Mouse (Mus musculus): ENCODE results near the gene Atp4a.

Gene Atp4a

GRCm38 (mm10) chr7:30711942-30712341 is at the start of gene Atp4a:
TSS of gene Atp4a (plus strand) at chr7:30712209.
- no peak for DNase-seq (ENCODE audit: low spot score in 2 of 2)

- peak; percentile 77 to 92 for DNase-seq (ENCODE audit: low spot score in 2 of 2)
Observed at GRCm38 (mm10) chr7:30664529-30665200, 47.3 kb upstream of the Atp4a start, which contains the start of gene Haus5. TSS of gene Haus5 (minus strand) at chr7:30664994.

GRCm38 (mm10) chr7:30665321-30665720 is 46.7 kb upstream of the Atp4a start:
- no peak for DNase-seq (ENCODE audit: low spot score in 2 of 2)

- no peak for DNase-seq (ENCODE audit: low spot score in 2 of 2)
Observed at GRCm38 (mm10) chr7:30669229-30669628, 42.8 kb upstream of the Atp4a start.

- DNase-seq (ENCODE audit: low spot score in 2 of 2) = no peak
Observed at GRCm38 (mm10) chr7:30671480-30671879, 40.5 kb upstream of the Atp4a start, which contains the start of gene Pmis2. TSS of gene Pmis2 (minus strand) at chr7:30671605.

GRCm38 (mm10) chr7:30678263-30678975 is 33.6 kb upstream of the Atp4a start:
- no peak for DNase-seq (ENCODE audit: low spot score in 2 of 2)

DNA sequence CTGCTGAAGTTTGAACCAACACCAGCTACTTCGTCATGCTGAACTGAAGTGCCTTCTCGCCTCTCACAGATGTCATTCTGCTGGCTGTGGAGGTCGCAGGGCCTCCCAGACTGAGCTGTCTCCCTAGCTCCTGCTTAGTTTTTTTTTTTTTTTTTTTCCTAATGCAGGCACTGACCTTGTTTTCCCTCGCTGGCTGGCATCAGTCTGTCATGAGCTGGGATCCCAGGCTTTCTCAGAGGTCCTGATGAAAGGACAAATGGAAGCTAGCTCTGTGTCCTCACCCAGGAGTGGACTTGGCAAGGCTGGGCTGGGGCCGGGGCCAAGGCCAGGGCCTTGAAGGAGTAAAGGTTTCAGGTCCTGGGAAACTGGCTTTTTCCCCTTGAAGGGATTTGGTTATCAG is 30.1 kb upstream of the Atp4a start:
- peak in 1 of 2 experiments; percentile 32 for DNase-seq (ENCODE audit: low spot score in 2 of 2)

DNA sequence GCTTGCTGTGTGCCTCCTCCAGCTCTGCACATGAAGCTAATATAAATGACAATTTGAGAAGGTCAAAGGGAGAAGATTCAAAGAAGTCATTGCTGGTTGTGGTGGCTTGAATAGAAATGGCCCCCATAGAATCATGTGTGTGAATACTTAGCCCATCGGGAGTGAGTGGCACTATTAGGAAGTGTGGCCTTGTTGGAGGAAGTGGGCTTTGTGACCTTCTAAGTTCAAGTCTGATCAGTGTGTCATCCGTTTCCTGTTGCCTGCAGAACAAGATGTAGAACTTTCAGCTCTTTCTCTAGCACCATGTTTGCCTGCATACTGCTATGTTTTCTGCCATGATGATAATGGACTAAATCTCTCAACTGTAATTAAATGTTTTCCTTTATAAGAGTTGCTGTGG is 28.6 kb upstream of the Atp4a start:
- DNase-seq (ENCODE audit: low spot score in 2 of 2) = no peak

DNA sequence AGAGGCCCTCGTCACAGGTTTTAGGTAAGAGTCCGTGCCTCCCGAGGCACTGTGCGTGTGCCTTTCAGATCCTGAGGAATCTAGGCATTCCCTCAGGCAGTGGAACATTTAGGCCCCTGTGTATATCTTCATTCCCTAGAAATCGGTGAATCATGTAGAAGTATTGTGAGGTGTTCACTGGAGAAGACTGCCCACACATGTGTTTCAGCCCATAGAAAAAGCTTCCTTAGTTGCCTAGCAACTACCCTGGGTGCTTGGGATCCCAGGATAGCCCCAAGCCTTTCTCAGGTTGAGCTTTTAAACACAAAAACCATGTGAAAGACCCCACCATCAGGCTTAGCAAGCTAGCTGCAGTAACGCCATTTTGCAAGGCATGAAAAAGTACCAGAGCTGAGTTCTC is 23.7 kb upstream of the Atp4a start:
- no peak for DNase-seq (ENCODE audit: low spot score in 2 of 2)

DNA sequence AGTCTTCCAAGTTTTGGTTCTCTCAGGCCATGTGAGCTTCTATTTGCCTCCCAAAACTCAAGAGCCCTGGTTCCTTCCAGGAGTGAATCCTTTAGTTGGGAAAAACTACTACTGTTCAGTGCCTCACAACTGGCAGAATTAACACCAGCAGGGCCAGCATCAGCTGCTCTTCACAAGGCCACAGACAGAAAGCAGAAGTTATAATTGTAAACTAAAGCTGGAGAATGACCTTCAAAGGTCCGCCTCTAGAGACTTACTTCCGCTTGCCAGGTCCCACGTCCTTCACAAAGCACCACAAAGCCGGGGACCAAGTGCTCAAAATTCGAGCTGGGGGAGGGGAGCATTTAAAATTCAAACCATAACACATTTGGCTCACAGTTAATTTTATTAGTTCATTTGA is 13.9 kb upstream of the Atp4a start:
- DNase-seq (ENCODE audit: low spot score in 2 of 2) = no peak

DNA sequence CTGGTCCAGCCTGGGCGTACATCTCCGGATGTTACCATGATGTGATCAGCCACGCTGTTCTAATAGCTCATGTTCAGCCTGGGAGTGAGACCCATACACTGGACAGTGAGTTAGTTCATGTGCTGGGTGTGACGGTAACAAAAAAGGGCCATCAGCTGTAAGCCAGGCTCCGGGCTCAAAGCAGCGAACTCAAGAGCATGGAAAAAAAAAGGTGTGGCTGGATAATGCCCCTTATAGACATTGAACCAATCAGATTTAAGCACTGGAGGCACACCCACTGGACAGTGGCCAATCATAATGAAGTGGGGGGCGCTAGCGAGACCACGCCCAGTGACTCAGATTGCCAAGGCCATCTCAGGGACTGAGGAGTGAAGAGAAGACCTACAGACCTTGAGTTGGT is 13.4 kb upstream of the Atp4a start, which contains the start of gene 2200002J24Rik:
TSS of gene 2200002J24Rik (plus strand) at position 338 of the 400 bp plus-strand sequence.
- DNase-seq (ENCODE audit: low spot score in 2 of 2) = peak in 1 of 2 experiments; percentile 62

GRCm38 (mm10) chr7:30706214-30706882 is 5.7 kb upstream of the Atp4a start:
- DNase-seq (ENCODE audit: low spot score in 2 of 2) = no peak

GRCm38 (mm10) chr7:30707441-30707840 is 4.6 kb upstream of the Atp4a start:
- no peak for DNase-seq (ENCODE audit: low spot score in 2 of 2)

DNA sequence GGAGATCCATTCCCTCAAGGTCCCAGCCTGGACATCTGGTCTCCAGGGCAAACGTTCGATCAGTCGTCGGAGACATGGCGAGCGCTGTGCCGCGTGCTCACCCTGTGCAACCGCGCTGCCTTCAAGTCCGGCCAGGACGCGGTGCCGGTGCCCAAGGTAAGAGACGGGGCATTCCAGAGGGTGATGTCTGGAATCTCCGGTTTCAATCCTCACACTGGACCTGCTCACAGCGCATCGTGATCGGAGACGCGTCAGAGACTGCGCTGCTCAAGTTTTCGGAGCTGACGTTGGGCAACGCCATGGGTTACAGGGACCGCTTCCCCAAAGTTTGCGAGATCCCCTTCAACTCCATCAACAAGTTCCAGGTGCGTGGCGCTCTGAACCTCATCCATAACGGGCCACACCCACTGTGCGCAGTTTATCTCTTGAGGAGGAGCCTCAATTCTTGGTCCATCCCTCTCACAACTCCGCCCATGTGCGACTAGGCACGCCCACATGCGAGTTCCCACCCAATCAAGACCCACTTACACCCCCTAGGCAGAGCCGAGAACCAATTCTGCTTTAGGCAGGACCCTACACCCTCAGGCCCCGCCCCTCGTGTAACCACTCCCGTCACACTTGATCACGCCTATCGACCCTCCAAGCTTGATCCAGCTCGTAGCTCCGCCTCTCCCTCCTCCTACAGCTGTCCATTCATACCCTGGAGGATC is 5.2 kb downstream of the Atp4a start:
- DNase-seq (ENCODE audit: low spot score in 2 of 2) = peak; percentile 67 to 72

DNA sequence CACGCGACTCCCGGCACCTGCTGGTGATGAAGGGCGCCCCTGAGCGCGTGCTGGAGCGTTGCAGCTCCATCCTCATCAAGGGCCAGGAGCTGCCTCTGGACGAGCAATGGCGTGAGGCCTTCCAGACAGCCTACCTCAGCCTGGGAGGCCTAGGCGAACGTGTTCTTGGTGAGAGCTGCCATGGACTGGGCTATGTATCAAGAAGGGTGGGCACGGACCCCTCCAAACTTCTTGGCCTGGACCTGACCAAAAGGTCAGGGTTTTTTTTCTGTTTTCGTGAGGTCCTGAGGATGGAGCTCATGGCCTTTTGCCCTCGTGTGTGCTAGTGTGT is 5.7 kb downstream of the Atp4a start:
- no peak for DNase-seq (ENCODE audit: low spot score in 2 of 2)

GRCm38 (mm10) chr7:30719669-30720068 is 7.7 kb downstream of the Atp4a start:
- no peak for DNase-seq (ENCODE audit: low spot score in 2 of 2)

- no peak for DNase-seq (ENCODE audit: low spot score in 2 of 2)
Observed at GRCm38 (mm10) chr7:30721286-30721685, 9.3 kb downstream of the Atp4a start.

GRCm38 (mm10) chr7:30723274-30723953 is 11.4 kb downstream of the Atp4a start:
- no peak for DNase-seq (ENCODE audit: low spot score in 2 of 2)

- no peak for DNase-seq (ENCODE audit: low spot score in 2 of 2)
Observed at GRCm38 (mm10) chr7:30728214-30728613, 16.2 kb downstream of the Atp4a start.

- DNase-seq (ENCODE audit: low spot score in 2 of 2) = no peak
Observed at GRCm38 (mm10) chr7:30728739-30729395, 16.9 kb downstream of the Atp4a start.

Data from urinary bladder, postnatal 4 days (tissue).